Mouse (Mus musculus) heart, postnatal 36 days (tissue): ENCODE results near the gene Klc4. TPM values are rescaled to one million over a fixed set of nuclear protein-coding genes. Genes with fewer than 3 reads are reported as not detected.

Source experiments
- DNase-seq, 2 experiments: peaks; one replicate each; pipeline ENCODE4 v3.0.0; 2021 to 2022
- intact Hi-C: fragments of 180-260 bp; cut with DNase I; formaldehyde crosslinking; loops from one replicate; pipeline ENCODE4 v1.15.1; 2025
- total RNA-seq, 2 experiments: library from RNA; stranded (reverse); gene quantifications; 2 replicates each; pipeline ENCODE4 v1.2.3; 2021

Klc4 gene
- total RNA-seq, 2 experiments from 2014 or later = 24.5 to 29.1 TPM

DNA sequence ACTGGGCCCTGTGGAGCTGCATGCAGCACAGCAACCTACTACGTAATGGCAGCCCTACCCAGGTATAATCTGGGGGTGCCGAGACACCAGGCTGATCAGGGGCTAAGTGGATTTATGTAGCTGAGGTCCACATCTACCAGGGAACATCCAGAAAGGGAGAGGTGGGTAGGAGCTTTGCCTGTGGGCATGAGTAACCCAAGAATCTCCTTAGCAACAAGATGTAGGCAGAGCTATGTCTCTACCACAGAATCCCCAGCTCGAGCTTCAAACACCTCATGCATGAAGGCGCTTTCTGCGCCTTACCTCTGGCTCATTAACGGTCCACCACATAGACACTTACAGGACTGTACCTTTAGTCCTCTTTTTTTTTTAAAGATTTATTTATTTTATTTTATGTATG is 50.5 kb downstream of the Klc4 start:
- DNase-seq = no peak
- intact Hi-C loops = no loop called here

- no peak for DNase-seq
- intact Hi-C loops = no loop called here
Observed at GRCm38 (mm10) chr17:46594606-46595005, 51.2 kb downstream of the Klc4 start.

GRCm38 (mm10) chr17:46593124-46593523 is 52.7 kb downstream of the Klc4 start:
- intact Hi-C loops = no loop called here
- no peak for DNase-seq

- peak in 1 of 2 experiments; percentile 17 for DNase-seq
- intact Hi-C loops = no loop called here
Observed at GRCm38 (mm10) chr17:46591406-46591805, 54.4 kb downstream of the Klc4 start.

- intact Hi-C loops = no loop called here
- no peak for DNase-seq
Observed at GRCm38 (mm10) chr17:46590439-46590838, 55.4 kb downstream of the Klc4 start.

DNA sequence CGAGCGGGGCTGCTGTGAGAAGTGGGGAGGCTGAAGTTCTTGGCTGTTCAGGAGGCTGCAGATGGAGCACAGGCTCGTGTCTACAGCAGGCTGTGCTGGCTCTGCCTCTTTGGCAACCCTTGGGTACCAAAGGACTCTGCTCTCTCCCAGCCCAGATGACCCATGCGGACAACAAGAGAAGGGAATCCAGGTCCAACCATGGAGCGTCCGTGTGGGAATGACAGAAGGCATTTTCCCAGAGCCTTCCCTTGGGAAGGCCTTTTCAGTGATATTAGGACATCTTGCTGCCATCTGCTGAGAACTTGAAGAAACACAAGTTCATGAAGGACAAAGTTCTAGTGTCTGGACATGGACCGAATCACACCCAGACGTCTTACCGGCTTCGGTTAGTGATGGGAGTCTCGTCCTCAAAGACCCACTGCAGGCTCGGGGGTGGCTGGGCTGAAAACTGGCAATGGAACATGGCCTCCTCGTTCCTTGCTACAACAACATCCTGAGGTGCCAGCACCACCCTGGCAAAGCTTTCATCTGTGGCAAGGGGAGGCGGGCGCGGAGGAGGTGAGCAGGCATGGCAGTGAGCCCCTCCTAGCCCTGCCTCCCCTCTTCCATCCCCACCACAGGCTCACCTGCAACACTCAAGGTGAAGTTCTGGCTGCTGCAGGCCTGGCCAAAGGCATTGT is 56.0 kb downstream of the Klc4 start:
- intact Hi-C loops = loop anchor here (1.0 kb wide), 1 partner anchor 64 kb away; no protein-coding TSS in a partner anchor
- DNase-seq = no peak

DNA sequence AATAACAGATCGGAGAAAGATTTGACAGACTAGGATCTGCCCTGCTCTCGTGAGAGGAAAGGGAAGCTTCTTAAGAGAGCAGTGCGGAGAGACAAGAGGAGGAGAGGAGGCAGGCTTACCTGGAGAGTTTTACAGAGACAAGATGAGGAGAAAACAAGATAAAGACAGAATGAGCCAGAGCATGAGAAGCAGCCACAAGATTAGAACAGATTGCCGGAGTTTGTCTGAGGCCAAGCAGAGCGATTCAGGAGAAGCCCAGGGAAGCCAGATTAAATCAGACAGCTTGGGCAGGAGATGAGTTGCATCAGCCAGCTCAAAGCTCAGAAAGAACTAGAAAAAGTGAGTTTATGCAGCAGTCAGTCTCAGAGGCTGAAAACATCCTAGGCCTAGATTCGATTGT is 56.9 kb downstream of the Klc4 start:
- intact Hi-C loops = loop anchor here (1.0 kb wide), 1 partner anchor 64 kb away; no protein-coding TSS in a partner anchor
- no peak for DNase-seq

DNA sequence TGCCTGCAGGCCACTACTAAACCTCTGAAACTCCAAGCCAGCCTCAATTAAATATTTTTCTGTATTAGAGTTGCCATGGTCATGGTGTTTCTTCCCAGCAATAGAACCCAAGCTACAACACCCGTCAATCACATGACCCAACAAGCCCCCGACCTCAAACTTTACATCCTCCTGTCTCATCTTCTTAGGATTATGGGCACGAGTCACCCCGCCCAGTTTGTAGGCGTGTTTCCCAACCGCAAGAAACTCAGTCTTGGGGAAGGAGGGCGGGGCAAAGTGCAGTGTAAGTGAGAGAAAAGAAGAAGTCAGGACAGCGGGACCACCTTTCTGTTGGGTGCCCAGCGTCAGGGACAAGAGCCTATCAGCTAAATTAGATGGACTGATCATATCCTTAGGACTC is 57.6 kb downstream of the Klc4 start:
- intact Hi-C loops = no loop called here
- no peak for DNase-seq

- no peak for DNase-seq
- intact Hi-C loops = no loop called here
Observed at GRCm38 (mm10) chr17:46586327-46586726, 59.5 kb downstream of the Klc4 start.

Other genes with a start within 250 kb of the Klc4 start
- 1 to 10 TPM in 1 of 2 experiments, not detected in 1; 1.2 TPM for gene Crip3, start 217.1 kb downstream of the Klc4 start, total RNA-seq
- gene Slc22a7, start 207.6 kb downstream of the Klc4 start, total RNA-seq = not detected
- gene Ttbk1, start 158.3 kb downstream of the Klc4 start, total RNA-seq = under 1 TPM; 0.19 TPM
- gene Dnph1, start 149.3 kb downstream of the Klc4 start, total RNA-seq = 1 to 10 TPM in 1 of 2 experiments, under 1 TPM in 1; 0.89 to 2.2 TPM
- gene Cul9, start 99.6 kb downstream of the Klc4 start, total RNA-seq = 10 to 100 TPM; 20.3 to 24.0 TPM
- 10 to 100 TPM; 85.7 to 94.7 TPM for gene Srf, start 89.8 kb downstream of the Klc4 start, total RNA-seq
- gene Ptk7, start 16.5 kb downstream of the Klc4 start, total RNA-seq = 1 to 10 TPM; 2.7 to 4.0 TPM
- 100 to 1,000 TPM; 130 to 134 TPM for gene Mrpl2, start 207 bp upstream of the Klc4 start, total RNA-seq
- 10 to 100 TPM; 20.7 to 23.8 TPM for gene Cul7, start 4.3 kb upstream of the Klc4 start, total RNA-seq
- gene Rrp36, start 28.3 kb upstream of the Klc4 start, total RNA-seq = 10 to 100 TPM in 1 of 2 experiments, 1 to 10 TPM in 1; 9.5 to 10.7 TPM
- gene Mea1, start 32.8 kb upstream of the Klc4 start, total RNA-seq = 10 to 100 TPM; 48.0 to 49.3 TPM
- gene Klhdc3, start 34.9 kb upstream of the Klc4 start, total RNA-seq = 10 to 100 TPM; 85.5 to 87.7 TPM
- 10 to 100 TPM; 33.2 TPM for gene Ppp2r5d, start 59.1 kb upstream of the Klc4 start, total RNA-seq
- gene Pex6, start 65.4 kb upstream of the Klc4 start, total RNA-seq = 10 to 100 TPM; 31.8 to 32.3 TPM
- gene Gnmt, start 83.1 kb upstream of the Klc4 start, total RNA-seq = 1 to 10 TPM; 1.8 to 3.1 TPM
- 10 to 100 TPM; 18.4 to 19.2 TPM for gene Cnpy3, start 106.2 kb upstream of the Klc4 start, total RNA-seq
- not detected for gene Ptcra, start 117.7 kb upstream of the Klc4 start, total RNA-seq
- gene 2310039H08Rik, start 126.6 kb upstream of the Klc4 start, total RNA-seq = 10 to 100 TPM; 25.4 to 27.6 TPM
- gene Rpl7l1, start 136.7 kb upstream of the Klc4 start, total RNA-seq = 10 to 100 TPM; 54.2 to 55.4 TPM
- 10 to 100 TPM; 14.9 to 15.3 TPM for gene Bicral, start 212.5 kb upstream of the Klc4 start, total RNA-seq
- gene Tbcc, start 244.7 kb upstream of the Klc4 start, total RNA-seq = 10 to 100 TPM; 15.9 to 16.6 TPM